Mouse (Mus musculus) splenic B cell, adult 2 months (primary cell): ENCODE measurements around the gene AU022751.
"Not testable (repeated sequence)": the region's sequence is repeated elsewhere in the genome, so short reads cannot be mapped to it uniquely, and the experiment has no call there.

Experiments
- DNase-seq: peaks from one replicate; pipeline ENCODE4 v3.0.0-alpha.2; 2011; ENCODE audit warnings: low read depth, low spot score
- H3K27me3 ChIP-seq: 2 replicates; pipeline ENCODE4 v1.6.1; 2012; ENCODE audit warnings: mild to moderate bottlenecking, low read length, moderate library complexity, mixed read lengths; ENCODE audit not compliant: control insufficient read depth, poor library complexity, insufficient read depth, severe bottlenecking
- H3K36me3 ChIP-seq: 2 replicates; pipeline ENCODE4 v1.6.1; 2012; ENCODE audit warnings: mild to moderate bottlenecking, low read length, moderate library complexity, mixed read lengths; ENCODE audit not compliant: control insufficient read depth, poor library complexity, insufficient read depth, severe bottlenecking

AU022751 gene

DNA sequence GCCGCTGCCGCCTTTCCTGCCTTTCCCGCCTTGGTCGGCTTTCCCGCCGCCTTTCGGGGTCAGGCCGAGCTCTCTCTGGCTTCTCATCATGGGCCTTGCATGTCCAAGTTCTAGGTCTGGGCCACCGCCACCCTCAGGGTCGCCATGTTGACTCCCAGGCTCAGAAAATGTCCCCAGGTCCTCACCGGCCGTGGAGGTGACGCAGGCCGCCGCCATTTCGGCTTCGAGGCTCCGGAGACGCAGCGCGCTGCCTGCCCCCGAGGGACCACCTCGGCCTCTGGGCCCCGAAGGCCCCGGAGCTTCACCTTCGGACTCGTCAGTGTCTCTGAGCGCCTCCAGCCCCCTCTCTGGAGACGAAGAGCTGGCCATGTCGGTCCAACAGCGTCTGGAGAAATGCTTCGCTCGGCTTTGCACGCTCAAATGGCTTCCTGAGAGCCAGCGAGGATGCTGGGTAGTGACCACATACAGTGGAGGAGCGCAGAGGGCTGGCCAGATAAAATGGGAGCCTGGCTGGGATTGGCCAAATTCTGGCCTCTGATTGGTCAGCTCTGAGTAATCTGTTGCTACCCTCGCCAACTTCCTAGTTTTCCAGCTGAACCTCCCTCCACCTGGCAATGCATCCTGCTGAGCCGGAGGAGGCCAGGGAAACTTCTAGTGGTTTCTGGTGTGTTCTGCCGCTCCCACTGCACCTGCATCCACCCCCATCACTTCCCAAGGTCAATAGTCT is at the start of gene AU022751:
AU022751 (minus strand) TSS at position 466 of the 727 bp plus-strand sequence.
- Histone ChIP-seq H3K36me3 (no peaks in the 10 kb centered on the region), H3K27me3 (no peaks in the 10 kb centered on the region)
- no peak for DNase-seq

DNA sequence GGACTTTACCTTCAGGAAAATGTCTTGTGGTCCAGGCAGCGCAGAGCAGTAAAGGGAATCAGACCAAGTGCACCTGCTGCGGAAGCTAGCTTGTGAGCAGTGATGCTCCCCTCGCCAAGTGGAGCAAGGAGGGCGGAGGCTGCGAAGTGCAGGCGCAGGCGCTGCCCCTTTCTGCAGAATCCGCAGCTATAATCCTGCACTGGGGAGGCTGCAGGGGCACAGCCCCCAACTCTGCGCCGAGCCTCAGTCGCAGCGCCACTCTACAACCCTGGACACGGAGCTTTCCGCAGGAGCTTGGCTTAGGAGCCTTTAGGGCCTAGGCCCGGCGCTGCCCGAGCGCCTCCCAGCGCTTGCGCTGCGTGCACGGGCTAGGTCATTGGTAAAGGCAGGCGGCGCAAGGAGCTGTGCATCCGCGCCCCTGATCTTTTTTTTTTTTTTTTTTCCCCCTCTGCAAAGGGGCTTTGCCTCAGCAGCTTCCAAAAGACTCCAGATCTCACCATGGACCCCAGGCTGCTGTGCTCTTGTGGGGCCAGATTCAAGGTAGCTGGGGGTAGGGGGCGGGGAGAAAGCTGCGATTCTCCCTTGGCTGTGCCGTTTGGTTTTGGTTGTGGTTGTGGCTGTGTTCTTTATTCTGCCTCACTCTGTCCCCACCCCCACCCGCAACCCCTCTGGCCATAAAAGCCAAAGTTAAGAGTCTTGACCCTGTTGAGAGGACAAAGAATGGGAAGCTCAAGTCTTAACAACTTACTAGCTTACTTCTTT is 9.0 kb upstream of the AU022751 start:
- no peak for DNase-seq
- Histone ChIP-seq H3K27me3 (no peaks in the 10 kb centered on the region), H3K36me3 (no peaks in the 10 kb centered on the region)

DNA sequence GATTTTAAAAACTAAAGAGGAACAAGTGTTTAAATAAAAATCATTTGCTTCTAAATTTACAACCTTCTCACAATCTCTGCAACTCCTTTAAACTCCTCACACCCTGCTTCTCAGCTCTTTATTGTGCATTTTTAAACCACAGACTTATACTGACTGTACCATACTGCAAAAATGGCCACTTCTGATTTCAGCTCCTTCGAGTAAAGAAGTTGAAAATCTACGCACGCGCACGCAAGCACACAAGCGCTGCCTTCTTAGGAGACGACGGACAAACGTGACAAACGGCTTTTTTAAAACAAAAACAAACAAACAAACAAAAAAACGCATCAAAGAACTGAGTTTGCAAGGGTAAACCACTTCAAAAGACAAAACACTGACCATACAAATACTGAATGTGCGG is 8.3 kb upstream of the AU022751 start:
- no peak for DNase-seq
- no peaks in the 10 kb centered on the region for H3K27me3 ChIP-seq
- H3K36me3 ChIP-seq: no peaks in the 10 kb centered on the region

DNA sequence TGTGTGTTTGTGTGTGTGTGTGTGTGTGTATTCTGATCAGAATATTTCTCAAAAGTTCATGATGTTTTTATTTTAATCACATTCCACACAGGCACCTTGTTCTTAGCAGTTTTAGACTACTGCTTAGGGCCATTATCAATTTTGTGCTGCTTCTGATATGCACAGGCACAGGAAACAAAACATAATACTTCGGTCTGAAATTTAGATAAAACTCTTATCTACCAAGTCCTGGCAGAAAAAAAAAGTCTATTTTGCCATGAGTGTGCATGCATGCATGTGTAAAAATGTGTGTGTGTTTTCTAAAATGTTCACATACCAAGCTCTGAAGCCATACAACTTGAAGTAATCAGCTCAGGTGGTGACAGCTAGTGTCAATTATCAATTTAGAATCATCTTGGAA is 21.7 kb downstream of the AU022751 start:
- no peak for DNase-seq
- H3K27me3 ChIP-seq: no peaks in the 10 kb centered on the region
- H3K36me3 ChIP-seq: no peaks in the 10 kb centered on the region

DNA sequence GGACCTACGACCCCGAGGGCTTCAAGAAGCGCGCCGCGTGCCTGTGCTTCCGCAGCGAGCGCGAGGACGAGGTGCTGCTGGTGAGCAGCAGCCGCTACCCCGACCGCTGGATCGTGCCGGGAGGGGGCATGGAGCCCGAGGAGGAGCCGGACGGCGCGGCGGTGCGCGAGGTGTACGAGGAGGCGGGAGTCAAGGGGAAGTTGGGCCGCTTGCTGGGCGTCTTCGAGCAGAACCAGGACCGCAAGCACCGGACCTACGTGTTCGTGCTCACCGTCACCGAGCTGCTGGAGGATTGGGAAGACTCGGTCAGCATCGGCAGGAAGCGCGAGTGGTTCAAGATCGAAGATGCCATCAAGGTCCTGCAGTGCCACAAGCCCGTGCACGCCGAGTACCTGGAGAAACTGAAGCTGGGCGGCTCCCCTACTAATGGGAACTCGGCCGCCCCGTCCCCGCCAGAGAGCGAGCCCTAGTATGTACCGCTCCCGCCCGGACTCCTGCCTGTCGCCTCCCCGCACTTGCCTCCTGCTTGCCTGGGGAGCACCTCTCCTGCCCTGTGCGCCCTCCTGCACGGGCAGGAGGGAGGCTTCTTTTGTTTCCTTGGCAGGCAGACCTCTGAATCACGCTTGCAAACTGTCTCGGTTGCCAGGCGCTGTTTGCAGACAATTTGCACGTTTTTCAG is 35.1 kb downstream of the AU022751 start:
- H3K36me3 ChIP-seq, DNase-seq, H3K27me3 ChIP-seq: not testable (repeated sequence)

DNA sequence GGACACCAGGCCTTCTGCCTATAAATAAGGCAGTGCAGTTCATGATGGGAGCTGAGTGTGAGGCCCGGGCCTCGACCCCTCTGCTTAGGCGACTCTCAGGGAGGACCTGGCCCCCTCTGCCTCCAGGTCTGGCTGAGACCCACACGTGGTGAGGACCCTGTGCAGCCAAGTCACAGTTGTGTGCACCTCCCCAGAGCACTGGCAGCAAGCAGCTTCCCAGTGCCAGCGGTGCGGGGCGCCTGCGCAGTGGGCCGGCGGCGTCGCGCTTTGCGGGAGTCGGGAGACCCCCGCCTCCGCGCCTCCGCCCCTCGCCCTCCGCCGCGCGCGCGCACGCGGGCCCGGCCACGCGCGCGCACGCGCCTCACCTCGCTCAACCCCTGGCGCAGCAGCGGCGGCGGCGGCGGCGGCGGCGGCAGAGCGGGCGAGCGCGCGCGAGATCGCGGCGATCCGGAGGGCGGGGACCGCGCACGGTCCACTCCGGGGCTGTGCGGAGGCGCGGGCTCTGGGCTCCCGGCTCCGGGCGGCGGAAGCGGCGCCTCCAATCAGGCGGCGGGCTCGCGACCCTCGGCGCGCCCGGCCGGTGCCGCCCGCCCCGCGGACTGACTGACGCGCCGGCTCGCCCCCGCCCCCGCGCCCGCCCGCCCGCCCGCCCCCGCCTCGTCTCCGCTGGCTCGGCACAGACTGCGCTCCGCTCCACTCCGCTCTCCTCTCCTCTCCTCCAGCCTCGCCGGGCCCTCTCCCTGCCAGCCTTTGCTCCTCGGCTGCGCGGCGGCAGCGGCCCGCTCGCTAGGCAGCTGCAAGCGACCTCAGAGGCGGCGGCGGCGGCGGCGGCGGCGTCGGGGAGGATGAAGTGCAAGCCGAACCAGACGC is 35.9 kb downstream of the AU022751 start, which contains the start of gene Nudt11:
Nudt11 (plus strand) TSS at position 388 of the 870 bp plus-strand sequence.
- H3K36me3 ChIP-seq: not testable (repeated sequence)

More for the DNA sequence above, 35.9 kb downstream of the AU022751 start, which contains the start of gene Nudt11:
- H3K27me3 ChIP-seq, DNase-seq: not testable (repeated sequence)
